Mouse (Mus musculus) ES-Bruce4 (cell line): ENCODE measurements around the gene Colgalt2. TPM values are rescaled to one million over a fixed set of nuclear protein-coding genes. Genes with fewer than 3 reads are reported as not detected.

Source experiments
- H3K27ac ChIP-seq: 2 replicates; pipeline ENCODE4 v1.5.1; 2012; ENCODE audit warnings: low read length, inconsistent platforms; ENCODE audit not compliant: insufficient read depth
- H3K27me3 ChIP-seq: 2 replicates; pipeline ENCODE4 v1.6.1; 2012; ENCODE audit warnings: mild to moderate bottlenecking, low read length, inconsistent platforms; ENCODE audit not compliant: control insufficient read depth, poor library complexity, insufficient read depth, severe bottlenecking
- H3K36me3 ChIP-seq: 2 replicates; pipeline ENCODE4 v1.6.1; 2012; ENCODE audit warnings: inconsistent platforms, mild to moderate bottlenecking, low read length, moderate library complexity; ENCODE audit not compliant: control insufficient read depth, poor library complexity, insufficient read depth, severe bottlenecking
- H3K4me1 ChIP-seq: one replicate; pipeline ENCODE4 v1.8.1; 2011; ENCODE audit warnings: low read length; ENCODE audit not compliant: control insufficient read depth, insufficient read depth
- H3K4me3 ChIP-seq: 2 replicates; pipeline ENCODE4 v1.5.1; 2011; ENCODE audit warnings: low read depth, mild to moderate bottlenecking, low read length
- H3K9ac ChIP-seq: 2 replicates; pipeline ENCODE4 v1.6.1; 2012; ENCODE audit warnings: low read depth, mild to moderate bottlenecking, inconsistent platforms; ENCODE audit not compliant: poor library complexity, severe bottlenecking
- H3K9me3 ChIP-seq: replicated peaks from 2 replicates; pipeline ENCODE4 v1.6.1; 2012; ENCODE audit warnings: mild to moderate bottlenecking, low read length, inconsistent platforms; ENCODE audit not compliant: control insufficient read depth, poor library complexity, insufficient read depth, severe bottlenecking
- CTCF ChIP-seq: IDR thresholded peaks from one replicate; pipeline ENCODE4 v1.8.1; 2011; ENCODE audit warnings: low read depth, low read length
- EP300 ChIP-seq: IDR thresholded peaks from 2 replicates; pipeline ENCODE4 v1.6.1; 2011; ENCODE audit warnings: low read depth, low read length; ENCODE audit not compliant: insufficient read depth
- POLR2A ChIP-seq: IDR thresholded peaks from one replicate; pipeline ENCODE4 v1.8.1; 2011; ENCODE audit warnings: low read length; ENCODE audit not compliant: insufficient read depth
- polyA plus RNA-seq: library from polyadenylated mRNA; stranded (reverse); fragments of >200 nt; gene quantifications from 2 replicates; pipeline ENCODE4 v1.2.4, GENCODE M21; 2011; ENCODE audit warnings: low read depth; ENCODE audit not compliant: missing spikeins, insufficient read depth, insufficient read length

Colgalt2 gene
- polyA plus RNA-seq, 1 experiment: not detected

DNA sequence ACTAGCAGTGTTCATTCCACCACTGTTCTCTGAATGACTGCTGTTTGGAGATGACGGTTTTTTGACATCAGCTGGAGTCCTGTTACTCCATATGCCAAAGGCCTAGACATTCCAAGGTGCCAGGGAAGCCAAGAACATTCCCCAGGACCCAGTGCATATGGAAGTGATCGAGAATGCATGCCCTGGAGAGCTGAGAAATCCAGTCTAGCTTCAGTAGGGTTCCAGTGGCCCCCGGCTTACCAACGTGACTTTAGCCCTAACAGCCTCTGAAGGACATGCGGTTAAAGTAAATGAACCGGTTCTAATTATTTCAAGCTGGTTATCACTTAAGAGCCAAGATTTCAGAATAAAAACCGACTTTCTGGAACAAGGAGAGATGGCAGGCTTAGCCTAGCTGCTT, 59.4 kb downstream of the Colgalt2 start:
- no peaks in the 10 kb centered on the region for H3K36me3 ChIP-seq

DNA sequence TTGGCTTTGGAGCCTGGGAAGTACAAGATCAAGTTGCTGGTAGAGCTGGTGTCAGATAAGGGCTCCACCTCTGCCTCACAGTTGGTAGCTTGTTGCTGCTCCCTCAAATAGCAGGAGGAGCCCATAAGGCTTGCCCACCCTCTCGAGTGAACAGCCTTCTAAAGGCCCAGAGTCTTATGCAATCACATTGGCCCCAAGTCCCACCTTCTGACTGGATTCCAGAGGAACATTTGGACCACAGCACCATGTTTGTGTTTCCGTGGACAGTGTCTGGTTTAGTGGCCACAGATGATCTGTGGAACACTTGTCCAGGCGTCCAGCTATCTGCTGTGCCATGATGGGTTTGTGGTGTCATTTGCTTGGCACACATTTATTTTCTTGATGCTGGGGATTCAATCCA, 61.3 kb downstream of the Colgalt2 start:
- no peaks in the 10 kb centered on the region for H3K36me3 ChIP-seq
- no peaks in the 10 kb centered on the region for H3K9me3 ChIP-seq
- H3K27ac ChIP-seq: no peak overlapping the region
- H3K9ac ChIP-seq: no peak overlapping the region
- H3K27me3 ChIP-seq: no peaks in the 10 kb centered on the region
- H3K4me3 ChIP-seq: no peak overlapping the region
- TF ChIP-seq POLR2A: no peak
- no peak for TF ChIP-seq EP300
- TF ChIP-seq CTCF: no peak
- H3K4me1 ChIP-seq: no peaks in the 10 kb centered on the region

More for the DNA sequence above, 59.4 kb downstream of the Colgalt2 start:
- Histone ChIP-seq H3K9me3 (no peaks in the 10 kb centered on the region), H3K4me1 (no peaks in the 10 kb centered on the region), H3K4me3 (no peak overlapping the region), H3K27me3 (no peaks in the 10 kb centered on the region), H3K27ac (no peak overlapping the region), H3K9ac (no peak overlapping the region)
- TF ChIP-seq EP300 (no peak), CTCF (no peak), POLR2A (no peak)

DNA sequence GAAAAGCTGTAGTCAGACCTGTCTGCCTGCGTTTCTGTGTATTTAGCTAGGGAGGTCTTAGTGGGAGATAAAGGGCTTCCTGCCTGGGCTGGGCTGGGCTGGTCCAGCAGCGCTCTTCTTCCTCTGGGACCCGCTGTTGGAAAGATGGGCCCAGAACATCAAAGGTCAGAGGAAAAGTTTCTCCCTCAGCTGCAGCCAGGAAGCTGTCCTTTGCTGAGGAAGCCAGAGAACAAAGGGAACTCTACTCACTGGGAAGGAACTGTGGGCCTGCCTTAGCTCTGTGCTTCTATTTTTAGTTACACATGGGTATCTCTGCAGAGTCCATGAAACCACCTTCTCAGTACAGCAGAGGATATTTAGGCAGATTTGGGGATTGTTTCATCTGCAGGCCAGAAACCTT, 62.2 kb downstream of the Colgalt2 start:
- H3K27ac ChIP-seq: no peak overlapping the region

DNA sequence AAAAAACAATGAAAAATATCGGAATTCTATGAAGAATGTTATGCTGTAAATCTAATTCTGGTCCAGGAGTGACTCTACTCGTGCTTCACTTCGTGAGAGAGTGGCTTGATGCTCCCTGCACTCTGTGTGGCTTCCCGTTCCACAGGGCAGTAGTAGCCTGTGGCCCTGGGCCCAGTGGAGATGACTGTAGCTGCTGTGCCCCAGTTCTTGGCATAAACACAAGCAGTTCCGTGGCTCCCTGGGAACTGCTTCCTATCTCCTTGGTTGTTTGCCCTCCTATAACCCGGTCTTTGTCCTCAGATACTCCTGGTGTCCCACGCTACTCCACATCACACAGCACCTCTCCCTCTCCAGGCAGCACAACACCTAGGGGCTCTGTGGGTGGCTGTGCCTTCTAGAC, 62.7 kb downstream of the Colgalt2 start:
- Histone ChIP-seq H3K36me3 (no peaks in the 10 kb centered on the region), H3K9ac (no peak overlapping the region), H3K9me3 (no peaks in the 10 kb centered on the region), H3K27ac (no peak overlapping the region), H3K4me1 (no peaks in the 10 kb centered on the region), H3K27me3 (no peaks in the 10 kb centered on the region), H3K4me3 (no peak overlapping the region)
- TF ChIP-seq EP300: no peak

More for the DNA sequence above, 62.2 kb downstream of the Colgalt2 start:
- no peaks in the 10 kb centered on the region for H3K9me3 ChIP-seq
- TF ChIP-seq CTCF: no peak
- no peak for TF ChIP-seq POLR2A
- TF ChIP-seq EP300: no peak
- no peak overlapping the region for H3K9ac ChIP-seq
- H3K27me3 ChIP-seq: no peaks in the 10 kb centered on the region
- H3K36me3 ChIP-seq: no peaks in the 10 kb centered on the region
- no peak overlapping the region for H3K4me3 ChIP-seq
- H3K4me1 ChIP-seq: no peaks in the 10 kb centered on the region

DNA sequence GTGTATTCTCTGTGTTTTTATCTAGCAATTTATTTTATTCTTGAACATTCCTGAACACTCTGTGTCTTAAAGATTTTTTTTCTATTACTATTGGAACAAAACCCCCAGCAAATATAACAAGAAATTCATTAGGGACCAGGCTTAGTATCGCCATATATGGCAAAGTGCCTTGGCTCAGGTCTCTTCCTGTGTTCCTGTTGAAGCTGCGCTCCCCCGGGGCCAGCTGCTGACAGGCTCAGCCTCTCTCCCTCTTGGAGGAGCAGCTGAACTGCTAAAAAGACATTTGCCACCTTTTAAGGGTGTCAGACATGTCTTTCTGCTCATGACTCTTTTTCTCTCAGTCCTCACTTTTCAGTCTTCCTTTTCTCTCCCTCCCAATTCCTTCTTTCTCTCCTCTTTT, 66.7 kb downstream of the Colgalt2 start:
- Histone ChIP-seq H3K27me3 (no peaks in the 10 kb centered on the region; the same call in 1 of the 2 replicates), H3K9ac (no peak overlapping the region), H3K4me3 (no peak overlapping the region), H3K4me1 (no peaks in the 10 kb centered on the region), H3K9me3 (no peaks in the 10 kb centered on the region), H3K36me3 (no peaks in the 10 kb centered on the region), H3K27ac (no peak overlapping the region)
- TF ChIP-seq CTCF (no peak), EP300 (no peak), POLR2A (no peak)

DNA sequence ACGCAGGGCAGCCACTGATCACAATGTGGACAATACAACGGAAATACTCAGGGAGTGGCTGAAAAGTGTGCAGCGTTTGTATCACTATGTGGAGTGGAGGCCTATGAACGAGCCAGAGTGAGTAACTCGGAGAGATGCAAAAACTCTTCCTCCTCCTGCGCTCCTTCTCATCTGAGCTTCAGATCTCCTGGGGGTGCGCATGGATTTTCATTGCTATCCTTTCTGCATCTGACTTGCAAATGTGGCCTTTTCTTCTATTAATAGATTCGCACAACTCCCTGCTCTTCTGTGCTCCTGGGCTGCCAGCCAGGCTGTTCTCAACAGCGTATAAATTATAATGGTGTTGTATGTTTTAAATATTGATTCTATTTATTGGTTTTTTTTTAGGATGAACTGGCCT, 68.8 kb downstream of the Colgalt2 start:
- no peak overlapping the region for H3K27ac ChIP-seq
- no peak overlapping the region for H3K4me3 ChIP-seq
- no peaks in the 10 kb centered on the region for H3K9me3 ChIP-seq
- no peaks in the 10 kb centered on the region for H3K36me3 ChIP-seq
- TF ChIP-seq CTCF (no peak), POLR2A (no peak), EP300 (no peak)
- no peak overlapping the region for H3K9ac ChIP-seq
- H3K4me1 ChIP-seq: no peaks in the 10 kb centered on the region
- no peaks in the 10 kb centered on the region; the same call in 1 of the 2 replicates for H3K27me3 ChIP-seq

DNA sequence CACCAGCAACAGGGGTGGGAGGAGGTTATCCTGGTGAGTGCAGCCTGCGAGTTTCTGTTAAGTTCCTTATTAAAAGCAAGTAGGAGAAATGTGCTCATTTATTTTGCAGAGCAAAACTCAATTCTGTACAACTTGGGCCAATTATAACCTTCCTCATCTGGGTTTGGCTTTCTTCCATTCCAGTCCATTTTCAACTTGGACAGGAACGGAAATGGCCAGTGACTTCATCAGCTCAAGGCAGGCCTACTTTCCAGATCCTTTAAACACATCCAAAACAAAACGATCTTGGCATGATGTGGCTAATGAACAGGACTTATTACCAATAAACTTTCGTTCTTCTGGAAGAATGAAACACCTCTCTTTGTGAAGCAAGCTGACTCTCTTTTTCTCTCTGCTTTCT, 76.5 kb downstream of the Colgalt2 start:
- Histone ChIP-seq H3K4me1 (no peaks in the 10 kb centered on the region), H3K9me3 (no peaks in the 10 kb centered on the region), H3K9ac (no peak overlapping the region), H3K27me3 (no peaks in the 10 kb centered on the region; the same call in 1 of the 2 replicates), H3K4me3 (no peak overlapping the region), H3K36me3 (no peaks in the 10 kb centered on the region), H3K27ac (no peak overlapping the region)
- TF ChIP-seq EP300 (no peak), POLR2A (no peak), CTCF (no peak)
